ENCODE assay signal across 8 mouse cellular contexts in the genomic region with DNA sequence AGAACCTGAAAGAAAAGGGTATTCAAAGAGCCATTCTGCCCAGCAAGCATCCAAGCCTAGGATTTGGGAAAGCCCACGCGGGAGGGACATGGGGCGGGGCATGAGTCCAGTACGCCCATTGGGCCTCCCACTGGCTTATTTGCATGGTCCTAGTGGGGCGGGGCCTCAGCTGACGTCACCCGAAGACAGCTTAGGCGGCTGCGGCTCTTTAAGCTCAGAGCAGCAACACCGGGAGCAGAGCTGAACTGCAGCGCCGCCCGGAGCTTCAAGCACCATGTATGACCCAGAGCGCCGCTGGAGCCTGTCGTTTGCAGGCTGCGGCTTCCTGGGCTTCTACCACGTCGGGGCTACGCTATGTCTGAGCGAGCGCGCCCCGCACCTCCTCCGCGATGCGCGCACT. TPM values are rescaled to one million over a fixed set of nuclear protein-coding genes. Genes with fewer than 3 reads are reported as not detected.
A peak's percentile ranks its signal among the peaks of the same experiment; 100 is the strongest.
DNase-seq lines count a peak whose midpoint lies in the region; ATAC-seq lines count a peak whose summit lies in the region.

Pnpla3 (plus strand) TSS at position 238 of the 400 bp plus-strand sequence.

- peak; percentile 72 for ATAC-seq in inflammation-experienced regulatory T-cells, adult 6 months
- ATAC-seq in megakaryocyte progenitor cell, adult 5-6 weeks (replicated peaks; ENCODE audit: poor library complexity) = peak; percentile 99

- peak; percentile 96 for DNase-seq in adrenal gland, adult 8-10 months
- peak; percentile 95 for DNase-seq in embryo, embryonic 11.5 days (ENCODE audit: low read depth, low spot score)
- DNase-seq in gastrocnemius, postnatal 25 days = peak; percentile 93
- DNase-seq in left cerebral cortex, adult 9 months (ENCODE audit: low spot score in 2 of 2) = peak; percentile 92 to 97
- peak; percentile 94 for DNase-seq in right cerebral cortex, postnatal 14 days
- DNase-seq in urinary bladder, postnatal 25 days (ENCODE audit: low spot score) = peak; percentile 85

RNA-seq across cellular contexts. Expression of gene Pnpla3, which starts in this region (rescaled TPM):
- 100 to 1,000 TPM in 1 of 4 experiments, 10 to 100 TPM in 3; 14.6 to 106 (median 31.8) TPM for total RNA-seq in adrenal gland, adult 8-10 months (2022)
- total RNA-seq in gastrocnemius, postnatal 25 days (2021) = 10 to 100 TPM in 1 of 2 experiments, 1 to 10 TPM in 1; 6.7 to 12.8 TPM
- under 1 TPM in 1 of 3 experiments, not detected in 2; 0.61 TPM for polyA plus RNA-seq in inflammation-experienced regulatory T-cells, adult 6 months (2017; shearing (Covaris generic))
- not detected in 2 replicates for total RNA-seq in megakaryocyte progenitor cell, adult 5-6 weeks (2015)
- not detected in 2 replicates for total RNA-seq in megakaryocyte progenitor cell, adult 5-6 weeks (2017)

Comparison
In these comparisons a context has a peak if more than half of its experiments do, and no peak if none do; other contexts are left out.
1. Peak in every context shown above with its lines: DNase-seq and ATAC-seq.
2. RNA of gene Pnpla3 (total RNA-seq): 14.6 to 106 TPM in adrenal gland, adult 8-10 months and 6.7 to 12.8 TPM in gastrocnemius, postnatal 25 days; not detected in megakaryocyte progenitor cell, adult 5-6 weeks; every median in the first group is over 4 times any median in the second.
3. Peak in ATAC-seq in inflammation-experienced regulatory T-cells, adult 6 months; RNA of the gene not detected or under 1 TPM.
4. Peak in ATAC-seq in megakaryocyte progenitor cell, adult 5-6 weeks; RNA of the gene not detected or under 1 TPM.